Comparison of ENCODE assay signal across 25 mouse cellular contexts in the genomic region with DNA sequence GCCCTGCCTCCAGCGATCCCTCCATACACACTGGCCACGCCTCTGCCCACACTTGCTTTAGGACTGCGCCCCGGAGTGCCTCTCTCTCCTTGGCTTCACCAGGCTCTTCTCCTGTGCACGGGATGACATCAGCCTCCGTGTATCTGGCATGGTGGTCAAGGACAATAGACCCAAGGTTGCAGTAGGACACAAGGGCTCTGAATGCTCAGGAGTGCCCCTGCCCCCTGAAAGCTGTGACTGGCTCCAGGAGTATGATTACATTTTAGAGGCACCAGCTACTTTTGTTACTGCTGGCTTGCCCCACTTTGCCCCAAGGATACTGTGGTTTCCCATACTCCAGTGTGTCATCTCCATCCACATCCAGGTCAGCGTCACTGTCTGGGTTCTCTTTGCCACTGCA. TPM values are rescaled to one million over a fixed set of nuclear protein-coding genes. Genes with fewer than 3 reads are reported as not detected.
DNase-seq lines count a peak whose midpoint lies in the region; TF ChIP-seq lines count a peak whose summit lies in the region.
"Had no signal": no experiment of that assay in that cellular context is flagged by ENCODE, and none has a peak within 500 bp of the region (broad histone marks: within the 10 kb centered on the region; RNA-seq: fewer than 3 reads in every experiment).

No protein-coding gene starts in this region.

- H3K27ac ChIP-seq in gastrocnemius, adult 2 months: peak overlapping the region; percentile 25
- peak overlapping the region; percentile 58 for H3K27ac ChIP-seq in layer of hippocampus, adult 2 months
- H3K27ac ChIP-seq: embryonic facial prominence, embryonic 12.5 days; heart, embryonic 13.5 days; left cerebral cortex, adult 2 months; limb, embryonic 13.5 days; lung, embryonic 15.5 days had no signal

- no peak for TF ChIP-seq CTCF in gastrocnemius, adult 2 months (IDR thresholded peaks at IDR 0.05)
- no peak for TF ChIP-seq CTCF in layer of hippocampus, adult 2 months (conservative IDR thresholded peaks at IDR 0.05)

- DNase-seq in gastrocnemius, adult 2 months: no peak
- DNase-seq in gastrocnemius, postnatal 36 days: no peak
- no peak for DNase-seq in layer of hippocampus, adult 2 months (ENCODE audit: low spot score in 2 of 2)
- DNase-seq in layer of hippocampus, postnatal 36 days: no peak
- peak; percentile 75 for DNase-seq in adrenal gland, adult 8-10 months
- peak; percentile 52 for DNase-seq in adrenal gland, postnatal 25 days
- no peak for DNase-seq in kidney, adult 8-10 months
- DNase-seq: cerebellum, adult 8-10 months; cerebellum, postnatal 25 days; embryo, embryonic 11 days; heart, postnatal 14 days; kidney, adult 9 months; kidney, postnatal 14 days; retina, postnatal 1 day; right cerebral cortex, postnatal 14 days; thymus, postnatal 14 days had no signal

- no peak overlapping the region for H3K4me3 ChIP-seq in gastrocnemius, adult 2 months
- no peak overlapping the region for H3K4me3 ChIP-seq in layer of hippocampus, adult 2 months
- H3K4me3 ChIP-seq: embryonic facial prominence, embryonic 12.5 days; heart, embryonic 13.5 days; left cerebral cortex, adult 2 months; limb, embryonic 13.5 days; lung, embryonic 15.5 days; midbrain, embryonic 12.5 days; myocyte had no signal

- intact Hi-C loops in gastrocnemius, adult 2 months (cut with DNase I): loop anchor here (10.0 kb wide), 1 partner anchor 397 kb away; no protein-coding TSS in a partner anchor
- intact Hi-C loops in gastrocnemius, postnatal 36 days (cut with DNase I): loop anchor here (10.0 kb wide), 1 partner anchor 397 kb away; no protein-coding TSS in a partner anchor

RNA-seq across cellular contexts. Expression of gene Armh1, which starts 25.8 kb away (rescaled TPM):
- not detected for total RNA-seq in gastrocnemius, adult 2 months (2021)
- not detected for total RNA-seq in gastrocnemius, postnatal 36 days (2021)
- total RNA-seq in layer of hippocampus, adult 2 months (2021): under 1 TPM; 0.47 to 0.59 TPM
- under 1 TPM; 0.43 to 0.82 TPM for total RNA-seq in layer of hippocampus, postnatal 36 days (2021)
- total RNA-seq in adrenal gland, adult 8-10 months (2022): 1 to 10 TPM; 2.6 to 3.7 (median 3.0) TPM
- total RNA-seq in adrenal gland, postnatal 25 days (2021): 4.8 and 4.9 TPM in 2 replicates
- total RNA-seq: gastrocnemius, adult 8-10 months; megakaryocyte progenitor cell, adult 5-6 weeks had no signal

RNA-seq across cellular contexts. Expression of gene Tmem53, which starts 25.9 kb away (rescaled TPM):
- 1 to 10 TPM; 2.7 to 6.6 TPM for total RNA-seq in gastrocnemius, adult 2 months (2021)
- 1 to 10 TPM; 4.0 to 4.2 TPM for total RNA-seq in gastrocnemius, postnatal 36 days (2021)
- total RNA-seq in layer of hippocampus, adult 2 months (2021): 1 to 10 TPM; 4.7 to 4.9 TPM
- 1 to 10 TPM; 4.8 to 6.1 TPM for total RNA-seq in layer of hippocampus, postnatal 36 days (2021)
- total RNA-seq in adrenal gland, adult 8-10 months (2022): 100 to 1,000 TPM in 1 of 4 experiments, 10 to 100 TPM in 3; 52.4 to 103 (median 74.9) TPM
- total RNA-seq in adrenal gland, postnatal 25 days (2021): 86.4 and 94.3 TPM in 2 replicates

Comparison
In these comparisons a context has a peak if more than half of its experiments do, and no peak if none do; other contexts are left out.
1. DNase-seq: peak in adrenal gland, adult 8-10 months (single experiment) and adrenal gland, postnatal 25 days (single experiment); none in gastrocnemius, adult 2 months (single experiment), gastrocnemius, postnatal 36 days (0 of 2), layer of hippocampus, adult 2 months (0 of 2), layer of hippocampus, postnatal 36 days (0 of 2) and kidney, adult 8-10 months (0 of 2).
2. RNA of gene Tmem53, which starts 25.9 kb away (total RNA-seq): 86.4 to 94.3 TPM in adrenal gland, postnatal 25 days and 52.4 to 103 TPM in adrenal gland, adult 8-10 months; 2.7 to 6.6 TPM in gastrocnemius, adult 2 months, 4.8 to 6.1 TPM in layer of hippocampus, postnatal 36 days, 4.7 to 4.9 TPM in layer of hippocampus, adult 2 months and 4.0 to 4.2 TPM in gastrocnemius, postnatal 36 days; every median in the first group is over 4 times any median in the second.